Mouse (Mus musculus) myocyte (in vitro differentiated cells): Measurements from ENCODE around the gene Isx. TPM values are rescaled to one million over a fixed set of nuclear protein-coding genes. Genes with fewer than 3 reads are reported as not detected.

Source experiments
- H3K27me3 ChIP-seq: one replicate; pipeline ENCODE4 v1.6.1; 2011; ENCODE audit not compliant: control insufficient read depth, insufficient read depth, insufficient read length
- H3K36me3 ChIP-seq: one replicate; pipeline ENCODE4 v1.6.1; 2011; ENCODE audit not compliant: control insufficient read depth, insufficient read depth
- H3K4me2 ChIP-seq: one replicate; pipeline ENCODE4 v1.6.1; 2011; ENCODE audit warnings: low read depth, control low read depth
- H3K4me3 ChIP-seq: one replicate; pipeline ENCODE4 v1.5.1; 2011; ENCODE audit warnings: mild to moderate bottlenecking, control low read depth, moderate library complexity
- H3K79me2 ChIP-seq: one replicate; pipeline ENCODE4 v1.6.1; 2011; ENCODE audit not compliant: control insufficient read depth, insufficient read depth
- H3ac ChIP-seq: one replicate; pipeline ENCODE4 v1.6.1; 2011; ENCODE audit not compliant: control insufficient read depth, insufficient read length
- CEBPB ChIP-seq: IDR thresholded peaks from 2 replicates; pipeline ENCODE4 v1.6.1; 2011; ENCODE audit warnings: mild to moderate bottlenecking, moderate library complexity; ENCODE audit not compliant: poor library complexity, insufficient read depth, severe bottlenecking
- E2F4 ChIP-seq: IDR thresholded peaks from one replicate; pipeline ENCODE4 v1.6.1; 2011; ENCODE audit warnings: mild to moderate bottlenecking, control low read depth, moderate library complexity; ENCODE audit not compliant: insufficient read depth
- MAX ChIP-seq: IDR thresholded peaks from one replicate; pipeline ENCODE4 v1.6.1; 2011; ENCODE audit warnings: low read depth, mild to moderate bottlenecking, control low read depth
- MYOD1 ChIP-seq, 3 experiments: IDR thresholded peaks; one replicate each; pipeline ENCODE4 v1.6.1; 2011; ENCODE audit warnings: control low read depth in 2 of 3, low read depth in 2 of 3, mild to moderate bottlenecking in 2 of 3, moderate library complexity in 1 of 3; ENCODE audit not compliant: insufficient read length in 2 of 3, control insufficient read depth in 1 of 3
- MYOG ChIP-seq, 3 experiments: IDR thresholded peaks; one replicate each; pipeline ENCODE4 v1.6.1; 2011; ENCODE audit warnings: control low read depth in 2 of 3, low read depth in 2 of 3, mild to moderate bottlenecking in 2 of 3; ENCODE audit not compliant: insufficient read length in 2 of 3, control insufficient read depth in 1 of 3, insufficient read depth in 1 of 3
- POLR2A ChIP-seq: IDR thresholded peaks from one replicate; pipeline ENCODE4 v1.6.1; 2011; ENCODE audit warnings: low read depth, mild to moderate bottlenecking, control low read depth, moderate library complexity; ENCODE audit not compliant: insufficient read length
- POLR2AphosphoS2 ChIP-seq: IDR thresholded peaks from one replicate; pipeline ENCODE4 v1.6.1; 2011; ENCODE audit warnings: low read depth, control low read depth; ENCODE audit not compliant: insufficient read length
- REST ChIP-seq: IDR thresholded peaks from one replicate; pipeline ENCODE4 v1.6.1; 2011; ENCODE audit warnings: mild to moderate bottlenecking, control low read depth, moderate library complexity; ENCODE audit not compliant: insufficient read depth, insufficient read length
- SRF ChIP-seq: IDR thresholded peaks from one replicate; pipeline ENCODE4 v1.6.1; 2011; ENCODE audit warnings: low read depth; ENCODE audit not compliant: control insufficient read depth, insufficient read length
- TCF12 ChIP-seq: IDR thresholded peaks from one replicate; pipeline ENCODE4 v1.6.1; 2011; ENCODE audit warnings: mild to moderate bottlenecking, control low read depth; ENCODE audit not compliant: poor library complexity, insufficient read depth, severe bottlenecking
- TCF3 ChIP-seq: IDR thresholded peaks from one replicate; pipeline ENCODE4 v1.6.1; 2011; ENCODE audit warnings: low read depth, control low read depth; ENCODE audit not compliant: insufficient read length
- USF1 ChIP-seq: IDR thresholded peaks from one replicate; pipeline ENCODE4 v1.6.1; 2011; ENCODE audit warnings: low read depth, mild to moderate bottlenecking, control low read depth, moderate library complexity
- polyA plus RNA-seq: library from polyadenylated mRNA; unstranded; fragments of >200 nt; fragmentation: generic; extraction: Trizol; gene quantifications from one replicate; pipeline ENCODE4 v1.2.1, GENCODE M21; 2012; ENCODE audit warnings: missing spikeins

Isx gene
- polyA plus RNA-seq, 1 experiment = 0.05 TPM

DNA sequence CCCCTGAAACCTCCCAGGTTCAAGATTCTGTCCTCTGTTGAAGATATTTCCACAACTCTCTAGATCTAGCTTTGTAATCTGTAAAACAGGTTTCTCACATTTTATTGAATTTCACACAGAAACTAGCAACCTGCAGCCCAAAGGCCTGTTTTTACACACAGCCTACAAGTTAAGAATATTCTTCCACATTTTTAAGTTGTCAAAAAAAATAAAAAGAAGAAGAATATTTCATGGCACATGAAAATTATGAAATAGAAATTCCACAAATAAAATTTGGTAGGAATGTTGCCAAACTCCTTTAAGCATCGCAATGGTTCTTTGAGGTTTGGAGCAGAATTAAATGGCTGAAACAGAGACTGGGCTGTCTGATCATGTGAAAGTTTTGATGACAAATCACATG lies 24.3 kb upstream of the Isx start:
- H3K4me2 ChIP-seq = no peak overlapping the region
- H3ac ChIP-seq = no peak overlapping the region
- H3K79me2 ChIP-seq = no peaks in the 10 kb centered on the region
- H3K4me3 ChIP-seq = no peak overlapping the region
- no peak for TF ChIP-seq CEBPB
- no peak for TF ChIP-seq POLR2A
- TF ChIP-seq POLR2AphosphoS2 = no peak
- no peak for TF ChIP-seq E2F4
- TF ChIP-seq MYOD1 (IDR thresholded peaks at IDR 0.05; ENCODE audit: control insufficient read depth in 1 of 3, insufficient read length in 2 of 3, low read depth in 2 of 3) = no peak
- no peak for TF ChIP-seq MAX
- no peak for TF ChIP-seq USF1
- TF ChIP-seq REST = no peak
- no peak for TF ChIP-seq TCF3
- no peak for TF ChIP-seq SRF
- no peak for TF ChIP-seq MYOG (IDR thresholded peaks at IDR 0.05; ENCODE audit: control insufficient read depth in 1 of 3, insufficient read depth in 1 of 3, insufficient read length in 2 of 3, low read depth in 2 of 3)
- TF ChIP-seq TCF12 = no peak
- no peaks in the 10 kb centered on the region for H3K27me3 ChIP-seq
- no peaks in the 10 kb centered on the region for H3K36me3 ChIP-seq

DNA sequence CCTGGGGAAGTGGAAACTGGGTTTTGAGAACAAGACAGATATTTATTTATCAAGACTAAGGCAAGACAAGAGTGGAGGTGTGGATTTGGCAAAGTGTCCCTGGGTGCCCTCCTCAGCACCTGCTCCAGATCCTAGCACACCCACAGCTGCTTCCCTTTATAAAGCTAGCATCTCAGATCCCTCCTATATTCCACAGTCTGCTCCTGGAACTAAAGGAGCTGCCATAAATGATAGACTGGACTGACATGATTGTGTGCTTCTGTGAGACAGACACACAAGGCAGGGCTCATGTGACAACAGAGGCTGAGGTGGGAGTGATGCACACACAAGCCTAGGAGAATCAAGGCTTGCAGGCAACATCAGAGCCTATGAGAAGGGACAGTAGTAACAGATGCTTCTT lies 22.0 kb upstream of the Isx start:
- TF ChIP-seq TCF12 (no peak), SRF (no peak), E2F4 (no peak), CEBPB (no peak), POLR2A (no peak), MYOG (IDR thresholded peaks at IDR 0.05; ENCODE audit: control insufficient read depth in 1 of 3, insufficient read depth in 1 of 3, insufficient read length in 2 of 3, low read depth in 2 of 3) (no peak), MAX (no peak), POLR2AphosphoS2 (no peak), REST (no peak)
- Histone ChIP-seq H3K4me2 (no peak overlapping the region), H3K4me3 (no peak overlapping the region), H3K36me3 (no peaks in the 10 kb centered on the region), H3ac (no peak overlapping the region), H3K27me3 (no peaks in the 10 kb centered on the region), H3K79me2 (no peaks in the 10 kb centered on the region)

- no peak overlapping the region for H3K4me2 ChIP-seq
- TF ChIP-seq SRF (no peak), CEBPB (no peak), REST (peak; percentile 77), POLR2A (no peak), USF1 (no peak), MAX (no peak), E2F4 (no peak)
- H3K4me3 ChIP-seq = no peak overlapping the region
- no peaks in the 10 kb centered on the region for H3K27me3 ChIP-seq
- no peaks in the 10 kb centered on the region for H3K79me2 ChIP-seq
- H3ac ChIP-seq = no peak overlapping the region
- no peaks in the 10 kb centered on the region for H3K36me3 ChIP-seq
Measured at GRCm38 (mm10) chr8:74851837-74852236, 21.1 kb upstream of the Isx start.

GRCm38 (mm10) chr8:74853488-74853887 lies 19.5 kb upstream of the Isx start:
- no peak overlapping the region for H3K4me2 ChIP-seq
- H3ac ChIP-seq = no peak overlapping the region
- no peaks in the 10 kb centered on the region for H3K79me2 ChIP-seq
- H3K4me3 ChIP-seq = no peak overlapping the region
- no peaks in the 10 kb centered on the region for H3K36me3 ChIP-seq
- H3K27me3 ChIP-seq = no peaks in the 10 kb centered on the region
- TF ChIP-seq TCF3 (no peak), MYOG (IDR thresholded peaks at IDR 0.05; ENCODE audit: control insufficient read depth in 1 of 3, insufficient read depth in 1 of 3, insufficient read length in 2 of 3, low read depth in 2 of 3) (no peak), POLR2A (no peak), E2F4 (no peak), REST (no peak), SRF (no peak), CEBPB (no peak), USF1 (no peak), MYOD1 (IDR thresholded peaks at IDR 0.05; ENCODE audit: control insufficient read depth in 1 of 3, insufficient read length in 2 of 3, low read depth in 2 of 3) (no peak), POLR2AphosphoS2 (no peak), MAX (no peak), TCF12 (no peak)

- H3K4me3 ChIP-seq = no peak overlapping the region
- TF ChIP-seq POLR2A (no peak), TCF3 (no peak), E2F4 (no peak), CEBPB (no peak), MAX (no peak), POLR2AphosphoS2 (no peak), SRF (no peak), REST (no peak), MYOG (IDR thresholded peaks at IDR 0.05; ENCODE audit: control insufficient read depth in 1 of 3, insufficient read depth in 1 of 3, insufficient read length in 2 of 3, low read depth in 2 of 3) (no peak)
Measured at GRCm38 (mm10) chr8:74854786-74855185, 18.2 kb upstream of the Isx start.

More at GRCm38 (mm10) chr8:74854786-74855185, 18.2 kb upstream of the Isx start:
- H3K79me2 ChIP-seq = no peaks in the 10 kb centered on the region
- no peak overlapping the region for H3ac ChIP-seq
- H3K4me2 ChIP-seq = no peak overlapping the region
- H3K36me3 ChIP-seq = no peaks in the 10 kb centered on the region
- no peaks in the 10 kb centered on the region for H3K27me3 ChIP-seq
